Mouse (Mus musculus): ENCODE measurements around the gene Qprt. TPM values are rescaled to one million over a fixed set of nuclear protein-coding genes. Genes with fewer than 3 reads are reported as not detected.

Gene Qprt
- polyA plus RNA-seq, 1 experiment from 2014 or later: not detected

DNA sequence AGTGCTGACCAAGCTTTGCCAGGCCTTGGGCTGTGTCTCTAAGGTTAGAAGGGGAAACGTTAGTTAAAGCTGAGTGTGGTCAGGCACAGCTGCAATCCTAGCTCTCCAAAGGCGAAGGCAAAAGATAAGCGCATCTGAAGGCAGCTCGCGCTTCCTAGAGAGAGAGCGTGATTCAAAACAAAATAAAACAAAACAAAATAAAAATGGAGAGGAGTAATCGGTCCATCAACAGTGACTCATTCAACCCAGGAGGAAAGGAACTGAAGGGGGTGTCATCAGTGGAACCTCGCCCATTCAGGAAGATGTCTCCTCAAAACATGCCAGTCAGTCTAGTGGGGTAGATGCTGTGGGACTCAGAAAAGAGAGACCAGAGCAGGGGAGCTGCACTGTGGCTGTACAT lies 39.8 kb downstream of the Qprt start:
- ATAC-seq (ENCODE audit: low read depth): no peak
- Histone ChIP-seq H3K4me3 (ENCODE audit: low read depth, low read length) (no peak overlapping the region), H3K9ac (replicated peaks; ENCODE audit: low read depth, low read length) (no peak overlapping the region), H3K27ac (ENCODE audit: low read depth, low read length) (no peak overlapping the region), H3K9me3 (ENCODE audit: control insufficient read depth, low read length) (no peaks in the 10 kb centered on the region), H3K27me3 (ENCODE audit: control insufficient read depth, insufficient read depth, low read length) (no peaks in the 10 kb centered on the region), H3K4me1 (ENCODE audit: control insufficient read depth, insufficient read depth, low read length) (no peaks in the 10 kb centered on the region), H3K4me2 (ENCODE audit: low read depth, low read length) (no peak overlapping the region), H3K36me3 (ENCODE audit: control insufficient read depth, insufficient read depth, low read length) (no peaks in the 10 kb centered on the region)
- 83% methylated on average over 8 of the region's 8 CpGs for WGBS

DNA sequence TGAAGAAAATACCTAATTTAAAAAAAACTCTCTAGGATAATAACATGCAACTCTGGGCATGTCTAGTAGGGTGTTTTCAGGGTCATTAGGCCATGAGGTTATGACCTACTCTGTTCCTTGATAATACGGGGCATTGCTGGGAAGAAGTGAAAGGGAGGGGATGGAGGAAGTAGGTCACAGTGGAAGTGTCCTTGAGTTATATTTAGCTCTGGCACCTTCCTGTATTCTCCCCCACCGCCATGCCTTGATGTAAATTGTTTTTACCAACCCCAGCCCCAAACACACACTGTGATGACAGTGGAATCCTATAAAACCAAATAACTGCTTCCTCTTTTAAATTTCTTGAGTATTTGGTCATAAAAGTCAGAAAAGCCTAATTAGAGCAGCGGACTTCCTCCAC lies 42.0 kb downstream of the Qprt start:
- H3K4me1 ChIP-seq (ENCODE audit: control insufficient read depth, insufficient read depth, low read length): no peaks in the 10 kb centered on the region
- no peak overlapping the region for H3K4me3 ChIP-seq (ENCODE audit: low read depth, low read length)
- ATAC-seq (ENCODE audit: low read depth): no peak
- no peaks in the 10 kb centered on the region for H3K36me3 ChIP-seq (ENCODE audit: control insufficient read depth, insufficient read depth, low read length)
- H3K27ac ChIP-seq (ENCODE audit: low read depth, low read length): no peak overlapping the region
- H3K4me2 ChIP-seq (ENCODE audit: low read depth, low read length): no peak overlapping the region
- WGBS: 60% methylated on average over 3 of the region's 3 CpGs
- no peaks in the 10 kb centered on the region for H3K9me3 ChIP-seq (ENCODE audit: control insufficient read depth, low read length)
- no peak overlapping the region for H3K9ac ChIP-seq (replicated peaks; ENCODE audit: low read depth, low read length)
- no peaks in the 10 kb centered on the region for H3K27me3 ChIP-seq (ENCODE audit: control insufficient read depth, insufficient read depth, low read length)

GRCm38 (mm10) chr7:127077692-127078091 lies 44.3 kb downstream of the Qprt start:
- no peak overlapping the region for H3K27ac ChIP-seq (ENCODE audit: low read depth, low read length)
- 85% methylated on average over 3 of the region's 3 CpGs for WGBS
- H3K9ac ChIP-seq (replicated peaks; ENCODE audit: low read depth, low read length): no peak overlapping the region
- no peak for ATAC-seq (ENCODE audit: low read depth)
- H3K4me2 ChIP-seq (ENCODE audit: low read depth, low read length): no peak overlapping the region
- H3K4me1 ChIP-seq (ENCODE audit: control insufficient read depth, insufficient read depth, low read length): no peaks in the 10 kb centered on the region
- H3K4me3 ChIP-seq (ENCODE audit: low read depth, low read length): no peak overlapping the region
- no peaks in the 10 kb centered on the region for H3K36me3 ChIP-seq (ENCODE audit: control insufficient read depth, insufficient read depth, low read length)
- H3K27me3 ChIP-seq (ENCODE audit: control insufficient read depth, insufficient read depth, low read length): no peaks in the 10 kb centered on the region
- H3K9me3 ChIP-seq (ENCODE audit: control insufficient read depth, low read length): no peaks in the 10 kb centered on the region

DNA sequence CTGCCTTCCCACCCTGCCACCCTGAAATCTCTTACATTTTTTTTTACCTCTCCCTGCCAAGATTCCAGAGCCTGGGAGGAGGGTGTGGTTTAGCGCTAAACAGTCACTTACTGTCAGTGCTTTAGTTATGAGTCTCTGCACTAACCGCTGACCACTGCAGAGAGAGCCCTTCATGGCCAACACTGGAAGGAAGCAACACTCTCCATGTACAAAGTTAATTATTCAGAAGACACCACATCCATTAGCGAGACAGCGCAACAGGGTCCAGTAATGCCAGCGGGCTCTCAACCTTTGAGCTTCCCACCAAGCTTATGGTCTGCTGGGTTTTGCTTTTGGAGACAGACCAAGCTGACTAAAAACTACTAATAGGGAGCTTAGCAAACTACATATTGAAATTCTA lies 45.8 kb downstream of the Qprt start:
- H3K36me3 ChIP-seq (ENCODE audit: control insufficient read depth, insufficient read depth, low read length): no peaks in the 10 kb centered on the region
- 91% methylated on average over 5 of the region's 5 CpGs for WGBS
- H3K4me2 ChIP-seq (ENCODE audit: low read depth, low read length): no peak overlapping the region
- no peak for ATAC-seq (ENCODE audit: low read depth)
- H3K4me1 ChIP-seq (ENCODE audit: control insufficient read depth, insufficient read depth, low read length): no peaks in the 10 kb centered on the region
- H3K9me3 ChIP-seq (ENCODE audit: control insufficient read depth, low read length): no peaks in the 10 kb centered on the region
- no peaks in the 10 kb centered on the region for H3K27me3 ChIP-seq (ENCODE audit: control insufficient read depth, insufficient read depth, low read length)
- no peak overlapping the region for H3K9ac ChIP-seq (replicated peaks; ENCODE audit: low read depth, low read length)
- H3K27ac ChIP-seq (ENCODE audit: low read depth, low read length): no peak overlapping the region
- H3K4me3 ChIP-seq (ENCODE audit: low read depth, low read length): no peak overlapping the region

- Histone ChIP-seq H3K9ac (replicated peaks; ENCODE audit: low read depth, low read length) (no peak overlapping the region), H3K4me2 (ENCODE audit: low read depth, low read length) (no peak overlapping the region), H3K9me3 (ENCODE audit: control insufficient read depth, low read length) (no peaks in the 10 kb centered on the region), H3K27me3 (ENCODE audit: control insufficient read depth, insufficient read depth, low read length) (no peaks in the 10 kb centered on the region), H3K4me1 (ENCODE audit: control insufficient read depth, insufficient read depth, low read length) (no peaks in the 10 kb centered on the region), H3K27ac (ENCODE audit: low read depth, low read length) (no peak overlapping the region), H3K36me3 (ENCODE audit: control insufficient read depth, insufficient read depth, low read length) (no peaks in the 10 kb centered on the region), H3K4me3 (ENCODE audit: low read depth, low read length) (no peak overlapping the region)
- WGBS: 89% methylated on average over 4 of the region's 4 CpGs
- ATAC-seq (ENCODE audit: low read depth): no peak
Measured at GRCm38 (mm10) chr7:127073221-127073620, 48.8 kb downstream of the Qprt start.

GRCm38 (mm10) chr7:127070871-127071413 lies 51.1 kb downstream of the Qprt start:
- Histone ChIP-seq H3K27me3 (ENCODE audit: control insufficient read depth, insufficient read depth, low read length) (no peaks in the 10 kb centered on the region), H3K27ac (ENCODE audit: low read depth, low read length) (no peak overlapping the region), H3K4me2 (ENCODE audit: low read depth, low read length) (no peak overlapping the region), H3K9ac (replicated peaks; ENCODE audit: low read depth, low read length) (no peak overlapping the region), H3K4me3 (ENCODE audit: low read depth, low read length) (no peak overlapping the region), H3K4me1 (ENCODE audit: control insufficient read depth, insufficient read depth, low read length) (no peaks in the 10 kb centered on the region), H3K36me3 (ENCODE audit: control insufficient read depth, insufficient read depth, low read length) (no peaks in the 10 kb centered on the region), H3K9me3 (ENCODE audit: control insufficient read depth, low read length) (no peaks in the 10 kb centered on the region)
- WGBS: 73% methylated on average over 4 of the region's 4 CpGs
- ATAC-seq (ENCODE audit: low read depth): no peak

- 79% methylated on average over 4 of the region's 4 CpGs for WGBS
- H3K4me3 ChIP-seq (ENCODE audit: low read depth, low read length): no peak overlapping the region
- no peak overlapping the region for H3K9ac ChIP-seq (replicated peaks; ENCODE audit: low read depth, low read length)
- H3K9me3 ChIP-seq (ENCODE audit: control insufficient read depth, low read length): no peaks in the 10 kb centered on the region
- H3K4me1 ChIP-seq (ENCODE audit: control insufficient read depth, insufficient read depth, low read length): no peaks in the 10 kb centered on the region
- ATAC-seq (ENCODE audit: low read depth): no peak
- no peak overlapping the region for H3K27ac ChIP-seq (ENCODE audit: low read depth, low read length)
- H3K4me2 ChIP-seq (ENCODE audit: low read depth, low read length): no peak overlapping the region
- no peaks in the 10 kb centered on the region for H3K36me3 ChIP-seq (ENCODE audit: control insufficient read depth, insufficient read depth, low read length)
- no peaks in the 10 kb centered on the region for H3K27me3 ChIP-seq (ENCODE audit: control insufficient read depth, insufficient read depth, low read length)
Measured at GRCm38 (mm10) chr7:127066317-127066716, 55.7 kb downstream of the Qprt start.

DNA sequence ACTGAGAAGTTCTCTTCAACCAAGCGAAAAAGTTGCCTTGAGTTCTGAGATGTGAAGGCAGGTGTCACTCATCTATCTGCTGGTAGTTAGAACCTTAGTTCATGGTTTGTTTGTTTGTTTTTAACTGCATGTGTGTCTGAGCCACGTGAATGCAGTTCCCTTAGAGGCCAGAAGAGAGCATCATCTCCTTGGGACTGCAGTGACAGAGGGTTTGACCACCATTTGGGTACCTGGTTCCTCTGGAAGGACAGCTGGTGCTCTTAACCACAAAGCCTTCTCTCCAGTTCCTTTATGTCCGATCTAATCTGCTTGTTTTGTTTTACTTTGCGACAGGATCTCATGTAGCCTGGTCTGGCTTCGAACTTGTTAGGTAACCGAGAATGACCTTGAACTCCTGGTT lies 56.5 kb downstream of the Qprt start:
- H3K36me3 ChIP-seq (ENCODE audit: control insufficient read depth, insufficient read depth, low read length): no peaks in the 10 kb centered on the region
- WGBS: 90% methylated on average over 6 of the region's 6 CpGs
- no peak overlapping the region for H3K9ac ChIP-seq (replicated peaks; ENCODE audit: low read depth, low read length)
- H3K4me1 ChIP-seq (ENCODE audit: control insufficient read depth, insufficient read depth, low read length): no peaks in the 10 kb centered on the region
- H3K4me2 ChIP-seq (ENCODE audit: low read depth, low read length): no peak overlapping the region
- H3K9me3 ChIP-seq (ENCODE audit: control insufficient read depth, low read length): no peaks in the 10 kb centered on the region
- no peaks in the 10 kb centered on the region for H3K27me3 ChIP-seq (ENCODE audit: control insufficient read depth, insufficient read depth, low read length)
- no peak for ATAC-seq (ENCODE audit: low read depth)
- no peak overlapping the region for H3K4me3 ChIP-seq (ENCODE audit: low read depth, low read length)
- no peak overlapping the region for H3K27ac ChIP-seq (ENCODE audit: low read depth, low read length)

All from neural tube, embryonic 14.5 days (tissue).